22 mouse cellular contexts compared by ENCODE assay signal in the genomic region with DNA sequence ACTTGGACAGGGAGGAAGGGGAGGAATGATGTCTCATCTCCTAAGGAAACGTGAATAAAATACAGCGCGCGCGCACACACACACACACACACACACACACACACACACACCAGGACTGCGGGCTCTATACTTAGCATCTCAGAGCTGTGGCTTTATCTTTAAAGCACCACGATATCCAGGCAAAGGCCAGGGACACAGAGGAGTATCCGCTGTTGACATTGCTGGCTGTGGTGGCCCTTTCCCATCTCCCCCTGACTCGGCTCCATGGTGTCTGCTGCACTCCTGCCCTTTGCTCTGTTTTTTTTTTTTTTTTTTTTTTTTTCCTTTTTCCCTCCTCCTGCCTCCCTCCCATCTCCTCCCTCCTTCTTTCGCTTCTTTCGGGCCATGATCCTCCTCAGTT. TPM values are rescaled to one million over a fixed set of nuclear protein-coding genes. Genes with fewer than 3 reads are reported as not detected.
A peak's percentile ranks its signal among the peaks of the same experiment; 100 is the strongest.
DNase-seq lines count a peak whose midpoint lies in the region; ATAC-seq and TF ChIP-seq lines count a peak whose summit lies in the region.
"Had no signal": no experiment of that assay in that cellular context is flagged by ENCODE, and none has a peak within 500 bp of the region (broad histone marks: within the 10 kb centered on the region; RNA-seq: fewer than 3 reads in every experiment).

No protein-coding gene starts in this region.

- no peak overlapping the region for H3K4me2 ChIP-seq in heart, embryonic 14.5 days (ENCODE audit: low read length)
- no peak overlapping the region for H3K4me2 ChIP-seq in liver, embryonic 15.5 days
- no peak overlapping the region for H3K4me2 ChIP-seq in forebrain, embryonic 15.5 days (replicated peaks)
- H3K4me2 ChIP-seq: embryonic facial prominence, embryonic 15.5 days; hindbrain, embryonic 12.5 days; lung, embryonic 15.5 days; midbrain, embryonic 13.5 days had no signal

- 0 out of 2 replicates have a peak, but pooled peaks cover 3% of the 10 kb centered on the region for H3K9me3 ChIP-seq in heart, embryonic 14.5 days (ENCODE audit: control insufficient read depth, low read length)
- H3K9me3 ChIP-seq in limb, embryonic 10.5 days (replicated peaks) = no peaks in the 10 kb centered on the region; the same call in 1 of the 2 replicates
- no peaks in the 10 kb centered on the region for H3K9me3 ChIP-seq in liver, embryonic 15.5 days (replicated peaks)
- H3K9me3 ChIP-seq in forebrain, embryonic 15.5 days = no peaks in the 10 kb centered on the region
- H3K9me3 ChIP-seq: embryonic facial prominence, embryonic 15.5 days; lung, embryonic 15.5 days; midbrain, embryonic 13.5 days had no signal

- peaks cover 14% of the 10 kb centered on the region for H3K4me1 ChIP-seq in heart, adult 2 months (ENCODE audit: control insufficient read depth, insufficient read depth, low read length)
- H3K4me1 ChIP-seq in heart, embryonic 14.5 days (ENCODE audit: control insufficient read depth in 2 of 2, insufficient read depth in 2 of 2, low read length in 2 of 2) = peaks cover 15 to 23% of the 10 kb centered on the region in 2 experiments; a peak in 3 of 4 replicates
- H3K4me1 ChIP-seq in limb, embryonic 10.5 days = peaks cover 44% of the 10 kb centered on the region
- peaks cover 41% of the 10 kb centered on the region for H3K4me1 ChIP-seq in liver, embryonic 15.5 days (replicated peaks)
- no peaks in the 10 kb centered on the region for H3K4me1 ChIP-seq in forebrain, embryonic 15.5 days

- H3K4me3 ChIP-seq in heart, adult 2 months = no peak overlapping the region
- no peak overlapping the region for H3K4me3 ChIP-seq in heart, embryonic 14.5 days (ENCODE audit: control insufficient read depth in 1 of 2, insufficient read depth in 1 of 2, low read depth in 1 of 2, low read length in 2 of 2)
- no peak overlapping the region for H3K4me3 ChIP-seq in limb, embryonic 10.5 days
- H3K4me3 ChIP-seq in liver, embryonic 15.5 days (replicated peaks) = no peak overlapping the region
- H3K4me3 ChIP-seq in forebrain, embryonic 15.5 days = no peak overlapping the region
- H3K4me3 ChIP-seq: embryonic facial prominence, embryonic 15.5 days; hindbrain, embryonic 12.5 days; lung, embryonic 15.5 days; midbrain, embryonic 13.5 days had no signal

- TF ChIP-seq POLR2A in heart, adult 2 months (IDR thresholded peaks at IDR 0.05; ENCODE audit: insufficient read depth, low read depth, low read length) = no peak

- H3K36me3 ChIP-seq in heart, adult 2 months (ENCODE audit: control insufficient read depth, insufficient read depth, low read length) = no peaks in the 10 kb centered on the region
- H3K36me3 ChIP-seq in heart, embryonic 14.5 days (ENCODE audit: control insufficient read depth, insufficient read depth, low read length) = no peaks in the 10 kb centered on the region
- H3K36me3 ChIP-seq in limb, embryonic 10.5 days = peaks cover 17% of the 10 kb centered on the region
- no peaks in the 10 kb centered on the region for H3K36me3 ChIP-seq in liver, embryonic 15.5 days (replicated peaks)
- no peaks in the 10 kb centered on the region for H3K36me3 ChIP-seq in forebrain, embryonic 15.5 days
- H3K36me3 ChIP-seq: hindbrain, embryonic 12.5 days; midbrain, embryonic 13.5 days had no signal

- WGBS in heart, adult 2 months = 28% methylated on average over 11 of the region's 11 CpGs
- 28% methylated on average over 11 of the region's 11 CpGs for WGBS in heart, embryonic 14.5 days
- WGBS in limb, embryonic 10.5 days = 76% methylated on average over 11 of the region's 11 CpGs
- WGBS in liver, embryonic 15.5 days (ENCODE audit: insufficient replicate concordance) = 69% methylated on average over 11 of the region's 11 CpGs
- 86% methylated on average over 11 of the region's 11 CpGs for WGBS in forebrain, embryonic 15.5 days

- peak; percentile 54; the same call in 1 of the 2 replicates for ATAC-seq in heart, embryonic 14.5 days (ENCODE audit: insufficient number of reproducible peaks, insufficient read depth, low FRiP score, low read depth)
- ATAC-seq in liver, embryonic 15.5 days (ENCODE audit: insufficient read depth) = peak; percentile 40; the same call in 1 of the 2 replicates
- no peak for ATAC-seq in forebrain, embryonic 15.5 days (replicated peaks)
- ATAC-seq: forebrain, embryonic 14.5 days; intestine, postnatal 0 days; midbrain, embryonic 13.5 days had no signal

- intact Hi-C loops in heart, adult 2 months (cut with DNase I) = no loop called here
- intact Hi-C loops in heart, postnatal 25 days (cut with DNase I) = no loop called here

- H3K27ac ChIP-seq in heart, adult 2 months = no peak overlapping the region
- peak overlapping the region in 1 of 2 experiments; percentile 53; a peak in 1 of 4 replicates for H3K27ac ChIP-seq in heart, embryonic 14.5 days (replicated peaks in 1 of 2; ENCODE audit: control insufficient read depth in 1 of 2, insufficient read depth in 1 of 2, low read depth in 2 of 2, low read length in 2 of 2)
- H3K27ac ChIP-seq in limb, embryonic 10.5 days = 0 out of 2 replicates have a peak overlapping the region, but pooled peaks have one; percentile 21
- H3K27ac ChIP-seq in liver, embryonic 15.5 days (replicated peaks) = no peak overlapping the region
- no peak overlapping the region for H3K27ac ChIP-seq in forebrain, embryonic 15.5 days (replicated peaks)
- H3K27ac ChIP-seq: embryonic facial prominence, embryonic 15.5 days; hindbrain, embryonic 12.5 days; lung, embryonic 15.5 days; midbrain, embryonic 13.5 days had no signal

- TF ChIP-seq CTCF in heart, adult 2 months (IDR thresholded peaks at IDR 0.05) = no peak

- no peaks in the 10 kb centered on the region for H3K27me3 ChIP-seq in heart, adult 2 months (ENCODE audit: control insufficient read depth, insufficient read depth, low read length)
- no peaks in the 10 kb centered on the region for H3K27me3 ChIP-seq in heart, embryonic 14.5 days (ENCODE audit: control insufficient read depth, insufficient read depth, low read length)
- H3K27me3 ChIP-seq in limb, embryonic 10.5 days (ENCODE audit: low read depth, poor library complexity, severe bottlenecking) = no peaks in the 10 kb centered on the region
- H3K27me3 ChIP-seq in liver, embryonic 15.5 days = no peaks in the 10 kb centered on the region
- H3K27me3 ChIP-seq in forebrain, embryonic 15.5 days = no peaks in the 10 kb centered on the region
- H3K27me3 ChIP-seq: embryonic facial prominence, embryonic 15.5 days; hindbrain, embryonic 12.5 days; lung, embryonic 15.5 days; megakaryocyte, embryonic 14.5 days; midbrain, embryonic 13.5 days had no signal

- DNase-seq in heart, adult 2 months = peak in 1 of 2 experiments; percentile 31
- DNase-seq in heart, postnatal 25 days (ENCODE audit: low spot score) = no peak
- DNase-seq in limb, embryonic 10.5 days (ENCODE audit: low spot score) = no peak
- DNase-seq in testis, postnatal 14 days (ENCODE audit: low spot score) = no peak
- no peak for DNase-seq in adrenal gland, postnatal 36 days
- DNase-seq: adrenal gland, postnatal 25 days; cerebellum, adult 9-11 months; gastrocnemius, postnatal 14 days; kidney, postnatal 4 days; lung, postnatal 36 days; right cerebral cortex, postnatal 14 days; thymus, postnatal 14 days had no signal

- H3K79me2 ChIP-seq in heart, adult 2 months (replicated peaks; ENCODE audit: control insufficient read depth, insufficient read depth, low read length) = peaks cover 2% of the 10 kb centered on the region

- TF ChIP-seq EP300 in heart, adult 2 months (IDR thresholded peaks at IDR 0.05; ENCODE audit: insufficient read depth, low read depth, low read length) = 0 out of 2 replicates have a peak, but pooled peaks have one; percentile 30

- H3K9ac ChIP-seq in heart, adult 2 months (ENCODE audit: low read depth, low read length) = no peak overlapping the region
- 0 out of 2 replicates have a peak overlapping the region, but pooled peaks have one; percentile 8 for H3K9ac ChIP-seq in heart, embryonic 14.5 days (ENCODE audit: low read length)
- no peak overlapping the region for H3K9ac ChIP-seq in liver, embryonic 15.5 days
- H3K9ac ChIP-seq in forebrain, embryonic 15.5 days (replicated peaks) = no peak overlapping the region
- H3K9ac ChIP-seq: embryonic facial prominence, embryonic 15.5 days; hindbrain, embryonic 12.5 days; lung, embryonic 15.5 days; midbrain, embryonic 13.5 days had no signal

RNA-seq across cellular contexts. Expression of a gene that starts 29.3 kb away (rescaled TPM):
- total RNA-seq in heart, adult 2 months (2021) = 10 to 100 TPM; 31.5 to 35.9 TPM
- polyA plus RNA-seq in heart, adult 2 months (2012; rRNA removed) = 31.2 and 33.0 TPM in 2 replicates
- 10 to 100 TPM; 40.4 to 40.6 TPM for total RNA-seq in heart, postnatal 25 days (2021)
- polyA plus RNA-seq in heart, embryonic 14.5 days (2014; fragmentation: Nextera tagmentation; extraction: Ambion mirVana) = 2.2 TPM in 2 replicates
- polyA plus RNA-seq in limb, embryonic 10.5 days (2016; fragmentation: Nextera tagmentation; extraction: Ambion mirVana) = 1.9 and 2.3 TPM in 2 replicates
- polyA plus RNA-seq in liver, embryonic 15.5 days (2015; fragmentation: Nextera tagmentation; extraction: Ambion mirVana) = 0.86 and 0.89 TPM in 2 replicates
- 10 to 100 TPM; 40.1 to 66.6 TPM for total RNA-seq in adrenal gland, postnatal 36 days (2021)
- polyA plus RNA-seq in forebrain, embryonic 15.5 days (2015; fragmentation: Nextera tagmentation; extraction: Ambion mirVana) = 1.3 and 1.4 TPM in 2 replicates

RNA-seq across cellular contexts. Expression of a gene that starts 51.5 kb away (rescaled TPM):
- 10 to 100 TPM; 11.2 to 12.0 TPM for total RNA-seq in heart, adult 2 months (2021)
- polyA plus RNA-seq in heart, adult 2 months (2012; rRNA removed) = 7.4 and 11.8 TPM in 2 replicates
- 10 to 100 TPM; 10.5 to 11.1 TPM for total RNA-seq in heart, postnatal 25 days (2021)
- polyA plus RNA-seq in heart, embryonic 14.5 days (2014; fragmentation: Nextera tagmentation; extraction: Ambion mirVana) = 17.8 and 19.5 TPM in 2 replicates
- 32.9 and 35.5 TPM in 2 replicates for polyA plus RNA-seq in limb, embryonic 10.5 days (2016; fragmentation: Nextera tagmentation; extraction: Ambion mirVana)
- polyA plus RNA-seq in liver, embryonic 15.5 days (2015; fragmentation: Nextera tagmentation; extraction: Ambion mirVana) = 9.4 and 11.0 TPM in 2 replicates
- total RNA-seq in adrenal gland, postnatal 36 days (2021) = 10 to 100 TPM; 23.5 to 23.7 TPM
- polyA plus RNA-seq in forebrain, embryonic 15.5 days (2015; fragmentation: Nextera tagmentation; extraction: Ambion mirVana) = 25.9 and 27.4 TPM in 2 replicates

RNA-seq across cellular contexts. Expression of a gene that starts 54.2 kb away (rescaled TPM):
- total RNA-seq in heart, adult 2 months (2021) = 1 to 10 TPM; 2.9 to 4.5 TPM
- polyA plus RNA-seq in heart, adult 2 months (2012; rRNA removed) = 3.4 and 4.0 TPM in 2 replicates
- 1 to 10 TPM; 2.4 to 2.8 TPM for total RNA-seq in heart, postnatal 25 days (2021)
- 1.5 and 1.9 TPM in 2 replicates for polyA plus RNA-seq in heart, embryonic 14.5 days (2014; fragmentation: Nextera tagmentation; extraction: Ambion mirVana)
- polyA plus RNA-seq in limb, embryonic 10.5 days (2016; fragmentation: Nextera tagmentation; extraction: Ambion mirVana) = 6.8 and 11.1 TPM in 2 replicates
- 10.4 and 10.9 TPM in 2 replicates for polyA plus RNA-seq in liver, embryonic 15.5 days (2015; fragmentation: Nextera tagmentation; extraction: Ambion mirVana)
- 1 to 10 TPM; 1.4 to 1.5 TPM for total RNA-seq in adrenal gland, postnatal 36 days (2021)
- 3.7 and 4.8 TPM in 2 replicates for polyA plus RNA-seq in forebrain, embryonic 15.5 days (2015; fragmentation: Nextera tagmentation; extraction: Ambion mirVana)
